Mouse (Mus musculus) E14TG2a.4 (cell line): ENCODE measurements around the gene Cenpm.

Experiments
- CTCF ChIP-seq: conservative IDR thresholded peaks from 2 replicates; pipeline ENCODE4 v1.5.1; 2014; ENCODE audit warnings: low read length
- POU5F1 ChIP-seq: IDR thresholded peaks from 2 replicates; pipeline ENCODE4 v1.6.1; 2014; ENCODE audit warnings: low read length, borderline replicate concordance

DNA sequence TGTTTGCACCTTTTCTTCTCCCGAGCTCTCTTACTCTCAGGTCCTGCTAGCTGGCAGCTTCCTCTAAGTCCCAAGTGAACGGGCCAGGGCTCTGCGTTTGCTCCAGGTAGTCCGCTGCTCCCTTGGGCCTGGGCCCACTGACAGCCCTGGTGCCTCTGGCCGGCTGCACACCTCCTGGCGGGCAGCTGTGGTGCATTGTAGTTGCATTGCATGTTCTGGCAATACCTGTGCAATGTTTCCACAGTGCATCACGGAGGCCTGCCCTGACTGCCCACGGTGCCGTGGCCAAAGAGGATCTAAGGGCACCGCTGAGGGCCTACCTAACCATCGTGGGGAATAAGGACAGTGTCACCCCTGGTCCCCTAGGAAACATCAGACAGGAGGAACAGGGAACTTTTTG lies 46.6 kb downstream of the Cenpm start:
- TF ChIP-seq CTCF (no peak), POU5F1 (no peak)
